Mouse (Mus musculus): ENCODE data around the gene Akap8. TPM values are rescaled to one million over a fixed set of nuclear protein-coding genes. Genes with fewer than 3 reads are reported as not detected.

Gene Akap8
- polyA plus RNA-seq, 1 experiment from 2014 or later: 112 TPM

DNA sequence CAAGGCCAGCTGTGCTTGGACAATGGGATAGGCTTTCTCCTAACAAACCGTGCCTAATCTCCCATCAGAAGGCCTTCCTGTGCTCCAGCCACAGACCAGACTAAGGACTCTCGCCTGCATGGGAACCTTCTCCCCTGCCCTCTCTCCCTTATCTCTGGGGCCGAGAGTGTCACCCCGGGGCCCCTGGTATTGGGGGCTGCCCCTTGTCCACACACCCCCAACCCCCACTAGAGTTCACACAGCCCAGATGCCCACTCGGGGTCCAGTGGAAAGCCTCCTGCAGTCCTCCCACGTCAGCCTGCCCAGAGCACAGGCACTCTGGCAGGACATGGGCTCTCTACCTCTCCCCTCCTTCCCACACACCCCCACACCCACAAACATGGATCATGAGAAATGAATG is 63.1 kb downstream of the Akap8 start:
- no peaks in the 10 kb centered on the region for H3K27me3 ChIP-seq (ENCODE audit: insufficient read depth, low read length)
- H3K9ac ChIP-seq (replicated peaks; ENCODE audit: low read length): no peak overlapping the region
- no peaks in the 10 kb centered on the region for H3K4me1 ChIP-seq (ENCODE audit: insufficient read depth, low read length)
- WGBS: 74% methylated on average over 6 of the region's 6 CpGs
- H3K27ac ChIP-seq (ENCODE audit: low read length): no peak overlapping the region
- no peak overlapping the region for H3K4me2 ChIP-seq (replicated peaks; ENCODE audit: low read depth, low read length)
- H3K4me3 ChIP-seq (ENCODE audit: low read length): no peak overlapping the region
- H3K9me3 ChIP-seq (ENCODE audit: low read length): no peaks in the 10 kb centered on the region
- H3K36me3 ChIP-seq (ENCODE audit: insufficient read depth, low read length): peaks cover 2% of the 10 kb centered on the region; the same call in 1 of the 2 replicates
- ATAC-seq (ENCODE audit: low FRiP score, low TSS enrichment): no peak

DNA sequence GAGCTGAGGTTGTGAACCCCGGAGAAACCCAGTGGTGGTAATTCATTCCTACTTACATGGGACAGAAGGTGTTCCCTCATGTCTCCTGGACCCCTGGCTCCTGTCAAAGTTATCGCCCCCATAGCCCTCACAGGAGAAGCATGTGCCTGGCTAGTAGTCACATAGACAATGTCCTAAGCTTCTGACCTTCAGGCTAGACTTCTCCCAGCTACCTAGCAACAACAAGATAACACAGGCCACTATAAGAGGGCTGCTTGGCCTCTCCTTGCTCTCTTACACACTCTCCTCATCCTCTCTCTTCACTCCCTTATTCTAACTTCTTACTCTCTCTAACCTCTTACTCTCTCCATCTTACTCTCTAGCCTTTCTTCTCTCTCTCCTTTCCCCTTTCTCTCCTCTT is 63.6 kb downstream of the Akap8 start:
- no peaks in the 10 kb centered on the region for H3K4me1 ChIP-seq (ENCODE audit: insufficient read depth, low read length)
- no peak overlapping the region for H3K4me3 ChIP-seq (ENCODE audit: low read length)
- 92% methylated on average over 2 of the region's 2 CpGs for WGBS
- H3K9ac ChIP-seq (replicated peaks; ENCODE audit: low read length): no peak overlapping the region
- no peaks in the 10 kb centered on the region for H3K9me3 ChIP-seq (ENCODE audit: low read length)
- ATAC-seq (ENCODE audit: low FRiP score, low TSS enrichment): no peak
- no peak overlapping the region for H3K27ac ChIP-seq (ENCODE audit: low read length)
- peaks cover 4% of the 10 kb centered on the region; the same call in 1 of the 2 replicates for H3K36me3 ChIP-seq (ENCODE audit: insufficient read depth, low read length)
- H3K4me2 ChIP-seq (replicated peaks; ENCODE audit: low read depth, low read length): no peak overlapping the region
- H3K27me3 ChIP-seq (ENCODE audit: insufficient read depth, low read length): no peaks in the 10 kb centered on the region

DNA sequence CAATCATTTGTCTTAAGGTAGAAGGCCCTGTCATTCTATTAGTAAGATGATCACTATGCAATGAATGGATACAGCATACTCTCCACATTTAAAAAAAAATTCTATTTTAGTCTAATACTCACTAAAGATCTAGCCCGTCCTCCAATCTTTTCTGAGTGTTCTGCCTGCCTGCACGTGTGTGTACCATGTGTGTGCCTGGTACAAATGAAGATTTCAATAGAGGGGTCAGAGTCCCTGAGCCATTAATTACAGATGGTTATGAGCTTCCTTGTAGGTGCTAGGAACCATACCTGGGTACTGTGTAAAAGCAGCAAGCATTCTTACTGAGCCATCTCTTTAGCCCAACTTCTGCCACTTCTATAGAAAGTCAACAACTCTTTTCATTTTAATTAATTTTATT is 64.1 kb downstream of the Akap8 start:
- Histone ChIP-seq H3K4me3 (ENCODE audit: low read length) (no peak overlapping the region), H3K27ac (ENCODE audit: low read length) (no peak overlapping the region), H3K4me1 (ENCODE audit: insufficient read depth, low read length) (no peaks in the 10 kb centered on the region), H3K4me2 (replicated peaks; ENCODE audit: low read depth, low read length) (no peak overlapping the region), H3K27me3 (ENCODE audit: insufficient read depth, low read length) (no peaks in the 10 kb centered on the region), H3K9me3 (ENCODE audit: low read length) (no peaks in the 10 kb centered on the region), H3K36me3 (ENCODE audit: insufficient read depth, low read length) (peaks cover 4% of the 10 kb centered on the region; the same call in 1 of the 2 replicates), H3K9ac (replicated peaks; ENCODE audit: low read length) (no peak overlapping the region)
- no peak for ATAC-seq (ENCODE audit: low FRiP score, low TSS enrichment)
- WGBS: 83% methylated on average over 2 of the region's 2 CpGs

Other genes with a start within 250 kb of the Akap8 start
- 13.6 and 15.0 TPM in 2 replicates for gene Notch3, start 154.4 kb downstream of the Akap8 start, polyA plus RNA-seq (2015; fragmentation: Nextera tagmentation; extraction: Ambion mirVana)
- gene Ephx3, start 131.7 kb downstream of the Akap8 start, polyA plus RNA-seq (2015; fragmentation: Nextera tagmentation; extraction: Ambion mirVana): 0.19 and 0.37 TPM in 2 replicates
- 84.5 and 99.3 TPM in 2 replicates for gene Brd4, start 36.5 kb downstream of the Akap8 start, polyA plus RNA-seq (2015; fragmentation: Nextera tagmentation; extraction: Ambion mirVana)
- gene Akap8l, start 29.4 kb upstream of the Akap8 start, polyA plus RNA-seq (2015; fragmentation: Nextera tagmentation; extraction: Ambion mirVana): 124 and 130 TPM in 2 replicates
- gene Wiz, start 68.2 kb upstream of the Akap8 start, polyA plus RNA-seq (2015; fragmentation: Nextera tagmentation; extraction: Ambion mirVana): 22.0 and 23.8 TPM in 2 replicates
- gene Rasal3, start 82.3 kb upstream of the Akap8 start, polyA plus RNA-seq (2015; fragmentation: Nextera tagmentation; extraction: Ambion mirVana): 0.63 and 0.97 TPM in 2 replicates
- gene Pglyrp2, start 102.9 kb upstream of the Akap8 start, polyA plus RNA-seq (2015; fragmentation: Nextera tagmentation; extraction: Ambion mirVana): 0.12 TPM in 1 of 2 replicates, not detected in the other
- gene Cyp4f39, start 131.5 kb upstream of the Akap8 start, polyA plus RNA-seq (2015; fragmentation: Nextera tagmentation; extraction: Ambion mirVana): 0.26 and 1.0 TPM in 2 replicates
- gene Cyp4f17, start 184.8 kb upstream of the Akap8 start, polyA plus RNA-seq (2015; fragmentation: Nextera tagmentation; extraction: Ambion mirVana): 7.4 and 10.4 TPM in 2 replicates
- 24.5 and 27.5 TPM in 2 replicates for gene Cyp4f16, start 215.3 kb upstream of the Akap8 start, polyA plus RNA-seq (2015; fragmentation: Nextera tagmentation; extraction: Ambion mirVana)